Comparison of ENCODE assay signal across 7 mouse cellular contexts in the genomic region with DNA sequence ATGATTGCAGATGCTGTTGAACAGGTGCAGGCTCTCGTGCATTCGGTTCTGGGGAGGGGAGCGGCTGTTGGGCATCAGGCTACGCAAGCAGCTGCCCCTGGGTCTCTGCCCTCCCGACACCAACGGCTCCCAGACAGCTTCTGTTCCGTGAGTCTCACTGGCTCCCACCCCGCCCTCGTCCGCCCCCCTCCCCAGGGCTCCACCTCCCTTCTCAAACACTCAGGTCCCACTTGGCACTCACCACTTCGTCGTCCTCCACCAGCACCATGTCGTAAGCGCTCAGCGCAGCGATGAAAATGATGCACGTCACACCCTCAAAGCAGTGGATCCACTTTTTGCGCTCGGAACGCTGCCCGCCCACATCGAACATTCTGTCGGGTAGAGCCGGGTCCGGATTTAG. TPM values are rescaled to one million over a fixed set of nuclear protein-coding genes. Genes with fewer than 3 reads are reported as not detected.
DNase-seq lines count a peak whose midpoint lies in the region; ATAC-seq and TF ChIP-seq lines count a peak whose summit lies in the region.

No protein-coding gene starts in this region.

- H3K4me3 ChIP-seq in megakaryocyte, embryonic 14.5 days (replicated peaks): peak overlapping the region; percentile 89
- H3K4me3 ChIP-seq in forebrain, embryonic 13.5 days: peak overlapping the region; percentile 33
- peak overlapping the region; percentile 35 for H3K4me3 ChIP-seq in limb, embryonic 14.5 days (replicated peaks; ENCODE audit: low read length)
- H3K4me3 ChIP-seq in olfactory bulb, adult 2 months (ENCODE audit: insufficient read depth, low read depth, low read length): peak overlapping the region; percentile 39

- ATAC-seq in megakaryocyte, adult 5-6 weeks (ENCODE audit: poor library complexity, severe bottlenecking): no peak
- peak; percentile 52 for ATAC-seq in forebrain, embryonic 13.5 days
- ATAC-seq in limb, embryonic 14.5 days (ENCODE audit: low FRiP score, low read depth): peak; percentile 13; the same call in 1 of the 2 replicates

- peak overlapping the region; percentile 67 for H3K4me2 ChIP-seq in forebrain, embryonic 13.5 days
- H3K4me2 ChIP-seq in limb, embryonic 14.5 days (replicated peaks; ENCODE audit: low read depth, low read length, severe bottlenecking): peak overlapping the region; percentile 56

- no peaks in the 10 kb centered on the region for H3K36me3 ChIP-seq in megakaryocyte, embryonic 14.5 days (replicated peaks; ENCODE audit: low read length)
- H3K36me3 ChIP-seq in forebrain, embryonic 13.5 days (ENCODE audit: poor library complexity, severe bottlenecking): no peaks in the 10 kb centered on the region
- H3K36me3 ChIP-seq in limb, embryonic 14.5 days (ENCODE audit: control insufficient read depth, insufficient read depth, low read length): 0 out of 2 replicates have a peak, but pooled peaks cover under 1% of the 10 kb centered on the region

- H3K27me3 ChIP-seq in megakaryocyte, embryonic 14.5 days (replicated peaks): peaks cover 78% of the 10 kb centered on the region
- H3K27me3 ChIP-seq in forebrain, embryonic 13.5 days: peaks cover 46% of the 10 kb centered on the region
- peaks cover 28% of the 10 kb centered on the region for H3K27me3 ChIP-seq in limb, embryonic 14.5 days (ENCODE audit: control insufficient read depth, insufficient read depth, low read length)

- no peak for TF ChIP-seq POLR2A in limb, embryonic 14.5 days (IDR thresholded peaks at IDR 0.05; ENCODE audit: borderline replicate concordance, extremely low read depth, insufficient read depth, insufficient read length)
- TF ChIP-seq POLR2A in olfactory bulb, adult 2 months (IDR thresholded peaks at IDR 0.05; ENCODE audit: insufficient read depth, low read depth, low read length): no peak

- DNase-seq in limb, embryonic 14.5 days (ENCODE audit: low spot score): no peak
- DNase-seq in spleen, postnatal 36 days (ENCODE audit: low spot score in 2 of 2): no peak
- no peak for DNase-seq in layer of hippocampus, adult 9-11 months

- H3K4me1 ChIP-seq in megakaryocyte, embryonic 14.5 days: peaks cover 28% of the 10 kb centered on the region
- peaks cover 19% of the 10 kb centered on the region for H3K4me1 ChIP-seq in forebrain, embryonic 13.5 days
- H3K4me1 ChIP-seq in limb, embryonic 14.5 days (ENCODE audit: control insufficient read depth, insufficient read depth, low read length): peaks cover 4% of the 10 kb centered on the region; the same call in 1 of the 2 replicates
- peaks cover 11% of the 10 kb centered on the region for H3K4me1 ChIP-seq in olfactory bulb, adult 2 months (ENCODE audit: control insufficient read depth, insufficient read depth, low read length)

- no peak overlapping the region for H3K27ac ChIP-seq in forebrain, embryonic 13.5 days
- H3K27ac ChIP-seq in limb, embryonic 14.5 days (replicated peaks; ENCODE audit: low read depth, low read length): no peak overlapping the region
- no peak overlapping the region for H3K27ac ChIP-seq in olfactory bulb, adult 2 months (ENCODE audit: insufficient read depth, low read depth, low read length)

- H3K9ac ChIP-seq in forebrain, embryonic 13.5 days: peak overlapping the region; percentile 54
- H3K9ac ChIP-seq in limb, embryonic 14.5 days (ENCODE audit: low read depth, low read length, severe bottlenecking): peak overlapping the region; percentile 8; the same call in 1 of the 2 replicates

- 0 out of 2 replicates have a peak, but pooled peaks cover 4% of the 10 kb centered on the region for H3K9me3 ChIP-seq in megakaryocyte, embryonic 14.5 days
- H3K9me3 ChIP-seq in forebrain, embryonic 13.5 days (replicated peaks): no peaks in the 10 kb centered on the region
- no peaks in the 10 kb centered on the region for H3K9me3 ChIP-seq in limb, embryonic 14.5 days (ENCODE audit: control insufficient read depth, low read length)

- 1% methylated on average over 25 of the region's 25 CpGs for WGBS in forebrain, embryonic 13.5 days
- WGBS in limb, embryonic 14.5 days: 2% methylated on average over 25 of the region's 25 CpGs
- under 1% methylated on average over 25 of the region's 25 CpGs for WGBS in olfactory bulb, adult 2 months

- TF ChIP-seq CTCF in olfactory bulb, adult 2 months (IDR thresholded peaks at IDR 0.05; ENCODE audit: insufficient read depth, low read depth, low read length): no peak

RNA-seq across cellular contexts. Expression of a gene that starts 3.2 kb away (rescaled TPM):
- polyA plus RNA-seq in megakaryocyte, embryonic 14.5 days (2012; ENCODE audit: insufficient read depth, low replicate concordance): not detected in 2 replicates
- total RNA-seq in megakaryocyte, adult 5-6 weeks (2015): not detected in 2 replicates
- total RNA-seq in megakaryocyte, adult 5-6 weeks (2017): not detected in 2 replicates
- 1.3 and 1.8 TPM in 2 replicates for polyA plus RNA-seq in forebrain, embryonic 13.5 days (2015; fragmentation: Nextera tagmentation; extraction: Ambion mirVana)
- polyA plus RNA-seq in limb, embryonic 14.5 days (2012; rRNA removed): 0.28 and 0.44 TPM in 2 replicates
- 0.55 and 0.57 TPM in 2 replicates for polyA plus RNA-seq in limb, embryonic 14.5 days (2014; fragmentation: Nextera tagmentation; extraction: Ambion mirVana)
- not detected in 2 replicates for polyA plus RNA-seq in olfactory bulb, adult 2 months (2012; ENCODE audit: insufficient read depth, insufficient read length, low replicate concordance, missing spikeins)

RNA-seq across cellular contexts. Expression of a gene that starts 7.0 kb away (rescaled TPM):
- not detected in 2 replicates for polyA plus RNA-seq in megakaryocyte, embryonic 14.5 days (2012; ENCODE audit: insufficient read depth, low replicate concordance)
- not detected in 2 replicates for total RNA-seq in megakaryocyte, adult 5-6 weeks (2015)
- total RNA-seq in megakaryocyte, adult 5-6 weeks (2017): not detected in 2 replicates
- polyA plus RNA-seq in forebrain, embryonic 13.5 days (2015; fragmentation: Nextera tagmentation; extraction: Ambion mirVana): 14.3 and 14.6 TPM in 2 replicates
- polyA plus RNA-seq in limb, embryonic 14.5 days (2012; rRNA removed): 22.4 and 31.8 TPM in 2 replicates
- 3.7 and 6.0 TPM in 2 replicates for polyA plus RNA-seq in limb, embryonic 14.5 days (2014; fragmentation: Nextera tagmentation; extraction: Ambion mirVana)
- not detected in 2 replicates for polyA plus RNA-seq in olfactory bulb, adult 2 months (2012; ENCODE audit: insufficient read depth, insufficient read length, low replicate concordance, missing spikeins)

RNA-seq across cellular contexts. Expression of a gene that starts 34.0 kb away (rescaled TPM):
- polyA plus RNA-seq in megakaryocyte, embryonic 14.5 days (2012; ENCODE audit: insufficient read depth, low replicate concordance): not detected in 2 replicates
- not detected in 2 replicates for total RNA-seq in megakaryocyte, adult 5-6 weeks (2015)
- total RNA-seq in megakaryocyte, adult 5-6 weeks (2017): not detected in 2 replicates
- 6.8 and 7.7 TPM in 2 replicates for polyA plus RNA-seq in forebrain, embryonic 13.5 days (2015; fragmentation: Nextera tagmentation; extraction: Ambion mirVana)
- 228 and 332 TPM in 2 replicates for polyA plus RNA-seq in limb, embryonic 14.5 days (2012; rRNA removed)
- 48.8 and 55.6 TPM in 2 replicates for polyA plus RNA-seq in limb, embryonic 14.5 days (2014; fragmentation: Nextera tagmentation; extraction: Ambion mirVana)
- not detected in 2 replicates for polyA plus RNA-seq in olfactory bulb, adult 2 months (2012; ENCODE audit: insufficient read depth, insufficient read length, low replicate concordance, missing spikeins)

RNA-seq across cellular contexts. Expression of a gene that starts 41.1 kb away (rescaled TPM):
- 1,319 and 1,886 TPM in 2 replicates for polyA plus RNA-seq in megakaryocyte, embryonic 14.5 days (2012; ENCODE audit: insufficient read depth, low replicate concordance)
- 749 and 768 TPM in 2 replicates for total RNA-seq in megakaryocyte, adult 5-6 weeks (2015)
- total RNA-seq in megakaryocyte, adult 5-6 weeks (2017): 859 and 871 TPM in 2 replicates
- 397 and 426 TPM in 2 replicates for polyA plus RNA-seq in forebrain, embryonic 13.5 days (2015; fragmentation: Nextera tagmentation; extraction: Ambion mirVana)
- 496 and 627 TPM in 2 replicates for polyA plus RNA-seq in limb, embryonic 14.5 days (2012; rRNA removed)
- 392 and 411 TPM in 2 replicates for polyA plus RNA-seq in limb, embryonic 14.5 days (2014; fragmentation: Nextera tagmentation; extraction: Ambion mirVana)
- polyA plus RNA-seq in olfactory bulb, adult 2 months (2012; ENCODE audit: insufficient read depth, insufficient read length, low replicate concordance, missing spikeins): 1,429 TPM in 1 of 2 replicates, not detected in the other

Comparison
In these comparisons a context has a peak if more than half of its experiments do, and no peak if none do; other contexts are left out.
1. H3K4me3 ChIP-seq: peak in every context shown above with its lines; median percentile 89 in megakaryocyte, embryonic 14.5 days; 39 in olfactory bulb, adult 2 months; 35 in limb, embryonic 14.5 days; 33 in forebrain, embryonic 13.5 days.